Mouse (Mus musculus): Measurements from ENCODE around the gene Tab2. TPM values are rescaled to one million over a fixed set of nuclear protein-coding genes. Genes with fewer than 3 reads are reported as not detected.

Gene Tab2
- polyA plus RNA-seq, 1 experiment from 2014 or later, result 8.3 TPM

GRCm38 (mm10) chr10:7870571-7871315 lies 85.3 kb downstream of the Tab2 start:
- no peak overlapping the region for H3K4me3 ChIP-seq (ENCODE audit: low read depth, low read length)
- H3K27me3 ChIP-seq (ENCODE audit: control insufficient read depth, insufficient read depth, low read depth, low read length), result peaks cover 15% of the 10 kb centered on the region
- no peak overlapping the region for H3K27ac ChIP-seq (ENCODE audit: low read length)
- H3K4me1 ChIP-seq (ENCODE audit: control insufficient read depth, low read depth, low read length), result no peaks in the 10 kb centered on the region
- 63% methylated on average over 11 of the region's 11 CpGs for whole genome bisulfite sequencing (ENCODE audit: insufficient replicate concordance)
- H3K36me3 ChIP-seq (ENCODE audit: control insufficient read depth, insufficient read depth), result no peaks in the 10 kb centered on the region
- no peak for ATAC-seq (ENCODE audit: low read depth)
- no peak overlapping the region for H3K4me2 ChIP-seq (ENCODE audit: low read depth, low read length)
- H3K9ac ChIP-seq (ENCODE audit: low read depth, low read length), result no peak overlapping the region
- H3K9me3 ChIP-seq (replicated peaks; ENCODE audit: control insufficient read depth, low read length), result no peaks in the 10 kb centered on the region

DNA sequence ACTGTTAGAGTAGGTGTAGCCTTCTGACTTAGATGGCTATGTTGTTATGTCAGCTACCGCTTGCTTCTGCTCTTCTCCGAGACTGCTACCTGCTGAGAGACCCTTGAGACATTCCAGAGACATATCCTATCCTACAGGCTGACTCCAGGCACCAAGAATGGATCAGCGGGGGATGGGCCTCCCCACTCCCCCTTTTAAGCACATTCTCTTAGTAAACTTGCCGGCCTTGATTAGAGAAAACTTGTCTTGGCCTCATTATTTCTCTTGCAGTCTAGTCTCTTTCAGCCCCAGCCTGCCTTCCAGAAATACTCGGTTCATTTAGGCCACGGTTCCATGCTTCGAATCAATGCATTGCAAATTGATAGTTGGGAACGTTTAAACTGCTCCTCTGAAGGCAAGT lies 86.3 kb downstream of the Tab2 start:
- 65% methylated on average over 8 of the region's 8 CpGs for WGBS (ENCODE audit: insufficient replicate concordance)
- Histone ChIP-seq H3K4me1 (ENCODE audit: control insufficient read depth, low read depth, low read length) (no peaks in the 10 kb centered on the region), H3K9me3 (replicated peaks; ENCODE audit: control insufficient read depth, low read length) (no peaks in the 10 kb centered on the region), H3K27me3 (ENCODE audit: control insufficient read depth, insufficient read depth, low read depth, low read length) (peaks cover 15% of the 10 kb centered on the region), H3K36me3 (ENCODE audit: control insufficient read depth, insufficient read depth) (no peaks in the 10 kb centered on the region; the same call in 1 of the 2 replicates), H3K27ac (ENCODE audit: low read length) (no peak overlapping the region), H3K4me3 (ENCODE audit: low read depth, low read length) (no peak overlapping the region), H3K4me2 (ENCODE audit: low read depth, low read length) (no peak overlapping the region), H3K9ac (ENCODE audit: low read depth, low read length) (no peak overlapping the region)
- no peak for ATAC-seq (ENCODE audit: low read depth)

DNA sequence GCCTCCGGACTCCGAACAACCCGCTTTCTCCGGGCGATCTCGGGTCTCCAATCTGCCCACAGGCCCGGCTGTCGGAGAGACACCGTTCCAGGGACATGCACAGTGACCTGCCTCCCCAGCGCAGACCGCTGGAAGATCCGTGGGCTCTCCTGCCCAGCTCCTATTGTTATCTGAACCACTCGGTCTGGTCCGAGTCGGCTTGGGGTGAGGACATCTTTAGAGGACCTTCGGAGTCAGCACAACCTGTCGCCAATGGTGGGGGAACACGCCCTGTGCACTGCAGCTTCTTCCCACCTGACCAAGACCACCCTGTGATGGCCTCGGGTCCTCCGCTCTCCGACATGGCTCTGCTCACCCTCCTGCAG lies 88.4 kb downstream of the Tab2 start:
- no peaks in the 10 kb centered on the region for H3K9me3 ChIP-seq (replicated peaks; ENCODE audit: control insufficient read depth, low read length)
- no peak for ATAC-seq (ENCODE audit: low read depth)
- H3K9ac ChIP-seq (ENCODE audit: low read depth, low read length), result no peak overlapping the region
- peaks cover 15% of the 10 kb centered on the region for H3K27me3 ChIP-seq (ENCODE audit: control insufficient read depth, insufficient read depth, low read depth, low read length)
- 19% methylated on average over 21 of the region's 21 CpGs for WGBS (ENCODE audit: insufficient replicate concordance)
- peak overlapping the region; percentile 15; the same call in 1 of the 2 replicates for H3K4me3 ChIP-seq (ENCODE audit: low read depth, low read length)
- H3K27ac ChIP-seq (ENCODE audit: low read length), result no peak overlapping the region
- peak overlapping the region; percentile 37 for H3K4me2 ChIP-seq (ENCODE audit: low read depth, low read length)
- no peaks in the 10 kb centered on the region; the same call in 1 of the 2 replicates for H3K36me3 ChIP-seq (ENCODE audit: control insufficient read depth, insufficient read depth)
- H3K4me1 ChIP-seq (ENCODE audit: control insufficient read depth, low read depth, low read length), result no peaks in the 10 kb centered on the region

DNA sequence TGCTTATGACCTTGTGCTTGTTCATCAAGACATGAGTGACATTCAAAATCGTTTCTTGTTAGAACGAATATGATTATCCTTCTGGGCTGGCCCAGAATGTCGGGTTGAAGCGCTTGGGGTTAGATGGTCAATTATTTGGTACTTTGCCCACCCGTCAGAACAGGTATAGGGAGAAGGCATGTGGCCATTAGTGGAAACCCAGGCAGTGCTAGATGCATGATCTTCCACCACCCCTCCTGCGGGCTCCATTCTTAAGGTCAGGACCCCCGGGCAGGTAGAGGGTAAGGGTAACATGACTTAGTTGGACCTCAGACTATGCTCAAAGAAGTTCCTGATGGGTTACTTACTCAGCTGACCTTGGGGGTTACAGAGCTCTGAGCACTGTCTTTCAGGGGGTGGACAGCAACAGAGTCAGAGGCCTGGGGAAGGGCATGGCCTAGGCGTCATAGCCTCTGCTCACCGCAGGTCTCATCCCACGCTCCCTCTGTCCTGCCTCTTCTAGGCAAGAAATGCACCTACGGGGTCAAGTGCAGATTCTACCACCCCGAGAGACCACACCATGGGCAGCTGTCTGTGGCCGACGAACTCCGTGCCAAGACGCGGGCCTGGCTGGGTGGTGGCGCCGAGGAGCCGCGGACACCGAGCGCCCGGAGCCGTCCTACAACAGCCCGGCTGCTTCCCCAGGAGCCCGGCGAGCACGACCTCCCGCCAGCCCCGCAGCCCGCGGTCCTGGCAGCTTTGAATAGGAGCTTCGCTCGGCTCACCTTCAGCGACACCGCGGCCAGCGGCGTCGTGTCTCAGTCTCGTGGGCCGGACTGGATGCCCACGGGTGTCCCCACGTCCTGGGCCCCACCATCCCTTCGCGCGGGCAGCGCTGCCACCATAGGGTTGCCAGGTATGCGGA lies 89.0 kb downstream of the Tab2 start:
- no peaks in the 10 kb centered on the region for H3K4me1 ChIP-seq (ENCODE audit: control insufficient read depth, low read depth, low read length)
- WGBS (ENCODE audit: insufficient replicate concordance), result 17% methylated on average over 49 of the region's 50 CpGs
- H3K4me3 ChIP-seq (ENCODE audit: low read depth, low read length), result peak overlapping the region; percentile 15; the same call in 1 of the 2 replicates
- H3K27me3 ChIP-seq (ENCODE audit: control insufficient read depth, insufficient read depth, low read depth, low read length), result peaks cover 15% of the 10 kb centered on the region
- no peaks in the 10 kb centered on the region for H3K9me3 ChIP-seq (replicated peaks; ENCODE audit: control insufficient read depth, low read length)
- no peaks in the 10 kb centered on the region; the same call in 1 of the 2 replicates for H3K36me3 ChIP-seq (ENCODE audit: control insufficient read depth, insufficient read depth)
- H3K27ac ChIP-seq (ENCODE audit: low read length), result no peak overlapping the region
- H3K9ac ChIP-seq (ENCODE audit: low read depth, low read length), result no peak overlapping the region
- ATAC-seq (ENCODE audit: low read depth), result no peak
- H3K4me2 ChIP-seq (ENCODE audit: low read depth, low read length), result peak overlapping the region; percentile 37

- Histone ChIP-seq H3K4me1 (ENCODE audit: control insufficient read depth, low read depth, low read length) (no peaks in the 10 kb centered on the region), H3K36me3 (ENCODE audit: control insufficient read depth, insufficient read depth) (no peaks in the 10 kb centered on the region; the same call in 1 of the 2 replicates), H3K9me3 (replicated peaks; ENCODE audit: control insufficient read depth, low read length) (no peaks in the 10 kb centered on the region), H3K27ac (ENCODE audit: low read length) (no peak overlapping the region), H3K4me3 (ENCODE audit: low read depth, low read length) (no peak overlapping the region), H3K4me2 (ENCODE audit: low read depth, low read length) (no peak overlapping the region), H3K27me3 (ENCODE audit: control insufficient read depth, insufficient read depth, low read depth, low read length) (peaks cover 15% of the 10 kb centered on the region), H3K9ac (ENCODE audit: low read depth, low read length) (no peak overlapping the region)
- no peak for ATAC-seq (ENCODE audit: low read depth)
- 59% methylated on average over 3 of the region's 3 CpGs for WGBS (ENCODE audit: insufficient replicate concordance)
Measured at GRCm38 (mm10) chr10:7864806-7865205, 91.2 kb downstream of the Tab2 start.

DNA sequence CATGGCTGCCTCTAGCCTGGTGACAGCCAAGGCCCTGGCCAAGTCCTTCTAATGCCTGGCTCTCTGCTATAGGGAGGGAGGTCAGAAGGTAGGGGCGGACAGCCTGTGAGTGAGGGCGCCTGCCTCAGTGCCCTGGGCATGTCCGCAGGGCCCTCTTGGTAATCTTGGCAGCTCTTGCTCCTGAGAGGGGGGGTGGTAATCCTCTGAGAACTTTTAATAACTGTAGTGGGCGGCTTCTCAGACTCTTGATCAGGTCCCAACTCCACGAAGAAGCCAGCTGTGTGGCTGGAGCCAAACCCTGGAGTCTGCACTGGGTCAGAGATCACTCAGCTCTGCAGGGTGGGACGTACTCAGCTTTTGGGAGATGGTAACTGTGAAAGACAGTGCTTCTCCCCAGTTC lies 91.8 kb downstream of the Tab2 start:
- H3K9me3 ChIP-seq (replicated peaks; ENCODE audit: control insufficient read depth, low read length), result no peaks in the 10 kb centered on the region
- peaks cover 15% of the 10 kb centered on the region for H3K27me3 ChIP-seq (ENCODE audit: control insufficient read depth, insufficient read depth, low read depth, low read length)
- H3K36me3 ChIP-seq (ENCODE audit: control insufficient read depth, insufficient read depth), result no peaks in the 10 kb centered on the region; the same call in 1 of the 2 replicates
- 62% methylated on average over 6 of the region's 6 CpGs for WGBS (ENCODE audit: insufficient replicate concordance)
- no peak overlapping the region for H3K4me3 ChIP-seq (ENCODE audit: low read depth, low read length)
- H3K4me2 ChIP-seq (ENCODE audit: low read depth, low read length), result no peak overlapping the region
- H3K4me1 ChIP-seq (ENCODE audit: control insufficient read depth, low read depth, low read length), result no peaks in the 10 kb centered on the region
- no peak overlapping the region for H3K27ac ChIP-seq (ENCODE audit: low read length)
- H3K9ac ChIP-seq (ENCODE audit: low read depth, low read length), result no peak overlapping the region
- no peak for ATAC-seq (ENCODE audit: low read depth)

GRCm38 (mm10) chr10:7863411-7863810 lies 92.6 kb downstream of the Tab2 start:
- Histone ChIP-seq H3K27me3 (ENCODE audit: control insufficient read depth, insufficient read depth, low read depth, low read length) (peaks cover 15% of the 10 kb centered on the region), H3K4me3 (ENCODE audit: low read depth, low read length) (no peak overlapping the region), H3K27ac (ENCODE audit: low read length) (no peak overlapping the region), H3K9ac (ENCODE audit: low read depth, low read length) (no peak overlapping the region), H3K36me3 (ENCODE audit: control insufficient read depth, insufficient read depth) (no peaks in the 10 kb centered on the region; the same call in 1 of the 2 replicates), H3K9me3 (replicated peaks; ENCODE audit: control insufficient read depth, low read length) (no peaks in the 10 kb centered on the region), H3K4me1 (ENCODE audit: control insufficient read depth, low read depth, low read length) (no peaks in the 10 kb centered on the region), H3K4me2 (ENCODE audit: low read depth, low read length) (no peak overlapping the region)
- ATAC-seq (ENCODE audit: low read depth), result no peak
- WGBS (ENCODE audit: insufficient replicate concordance), result 83% methylated on average over 6 of the region's 6 CpGs

- no peak overlapping the region for H3K9ac ChIP-seq (ENCODE audit: low read depth, low read length)
- H3K4me3 ChIP-seq (ENCODE audit: low read depth, low read length), result no peak overlapping the region
- no peak overlapping the region for H3K27ac ChIP-seq (ENCODE audit: low read length)
- H3K36me3 ChIP-seq (ENCODE audit: control insufficient read depth, insufficient read depth), result no peaks in the 10 kb centered on the region; the same call in 1 of the 2 replicates
- peaks cover 5% of the 10 kb centered on the region for H3K27me3 ChIP-seq (ENCODE audit: control insufficient read depth, insufficient read depth, low read depth, low read length)
- WGBS (ENCODE audit: insufficient replicate concordance), result 82% methylated on average over 25 of the region's 25 CpGs
- no peak overlapping the region for H3K4me2 ChIP-seq (ENCODE audit: low read depth, low read length)
- ATAC-seq (ENCODE audit: low read depth), result no peak
- no peaks in the 10 kb centered on the region for H3K9me3 ChIP-seq (replicated peaks; ENCODE audit: control insufficient read depth, low read length)
- H3K4me1 ChIP-seq (ENCODE audit: control insufficient read depth, low read depth, low read length), result no peaks in the 10 kb centered on the region
Measured at GRCm38 (mm10) chr10:7861937-7862657, 93.9 kb downstream of the Tab2 start.
